Mouse (Mus musculus) liver, embryonic 15.5 days (tissue): ENCODE results near the gene Tepp. TPM values are rescaled to one million over a fixed set of nuclear protein-coding genes. Genes with fewer than 3 reads are reported as not detected.

Experiments
- ATAC-seq: fragments of 200-750 bp; cut with Nextera tagmentation; 2 replicates; pipeline ENCODE4 v1.8.0; 2017; ENCODE audit warnings: moderate number of reproducible peaks, mild to moderate bottlenecking, moderate library complexity; ENCODE audit not compliant: insufficient read depth
- H3K27ac ChIP-seq: fragments of 300-500 bp; sonication (generic); replicated peaks from 2 replicates; pipeline ENCODE4 v1.5.1; 2015; ENCODE audit warnings: mild to moderate bottlenecking, inconsistent platforms
- H3K27me3 ChIP-seq: fragments of 300-500 bp; sonication (generic); 2 replicates; pipeline ENCODE4 v1.6.1; 2015; ENCODE audit warnings: mild to moderate bottlenecking, inconsistent platforms
- H3K36me3 ChIP-seq: fragments of 300-500 bp; sonication (generic); replicated peaks from 2 replicates; pipeline ENCODE4 v1.6.1; 2015; ENCODE audit warnings: moderate library complexity, mild to moderate bottlenecking, inconsistent platforms
- H3K4me1 ChIP-seq: fragments of 300-500 bp; sonication (generic); replicated peaks from 2 replicates; pipeline ENCODE4 v1.6.1; 2015; ENCODE audit warnings: inconsistent platforms
- H3K4me2 ChIP-seq: fragments of 300-500 bp; sonication (generic); 2 replicates; pipeline ENCODE4 v1.6.1; 2015; ENCODE audit warnings: moderate library complexity, mild to moderate bottlenecking, inconsistent platforms
- H3K4me3 ChIP-seq: fragments of 300-500 bp; sonication (generic); replicated peaks from 2 replicates; pipeline ENCODE4 v1.5.1; 2015; ENCODE audit warnings: mild to moderate bottlenecking, inconsistent platforms
- H3K9ac ChIP-seq: fragments of 300-500 bp; sonication (generic); 2 replicates; pipeline ENCODE4 v1.6.1; 2015; ENCODE audit warnings: moderate library complexity, mild to moderate bottlenecking, inconsistent platforms
- H3K9me3 ChIP-seq: fragments of 300-500 bp; sonication (generic); replicated peaks from 2 replicates; pipeline ENCODE4 v1.6.1; 2016; ENCODE audit warnings: inconsistent platforms
- WGBS: fragments of 180-500 bp; shearing (Covaris S2); methylation state at CpG from one replicate; pipeline ENCODE4 v1.1.7; 2015; ENCODE audit warnings: mixed read lengths; ENCODE audit not compliant: insufficient replicate concordance; 5-methylcytosine and 5-hydroxymethylcytosine counted together
- polyA plus RNA-seq: library from polyadenylated mRNA; unstranded; fragments of >200 nt; fragmentation: Nextera tagmentation; extraction: Ambion mirVana; gene quantifications from 2 replicates; pipeline ENCODE4 v1.2.1, GENCODE M21; 2015

Tepp gene
- not detected in 2 replicates for polyA plus RNA-seq

DNA sequence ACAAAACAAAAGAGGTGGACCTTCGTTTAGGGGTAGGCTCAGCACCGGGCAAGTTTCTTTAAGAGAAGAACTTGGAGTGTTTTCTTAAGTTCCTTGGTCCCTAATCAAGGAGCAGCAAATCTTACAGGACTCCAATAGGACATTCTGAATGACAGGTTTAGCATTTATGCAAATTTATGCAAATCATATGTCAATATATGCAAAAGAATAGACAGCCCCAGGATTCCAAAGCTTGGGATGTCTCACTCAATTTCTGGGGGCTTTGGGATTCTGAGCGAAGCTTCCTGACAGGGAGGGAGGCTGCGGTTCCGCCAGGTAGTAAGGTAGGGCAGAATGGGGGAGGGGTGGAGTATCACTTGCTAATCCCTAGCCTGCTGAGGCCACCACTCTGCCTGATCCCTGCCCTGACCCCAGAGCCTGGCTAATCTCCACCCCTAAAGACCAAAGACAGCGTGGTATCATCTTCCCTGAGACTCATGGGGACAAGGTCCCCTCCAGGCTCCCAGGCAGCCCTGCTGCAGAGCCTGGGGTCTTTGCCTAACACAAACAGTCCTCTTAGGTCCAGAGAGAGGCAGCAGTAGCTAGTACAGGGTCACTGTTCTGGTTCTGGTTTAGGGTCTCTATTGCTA, at the start of gene Tepp:
Gene Tepp, plus strand, starts transcription at position 225 of the 629 bp plus-strand sequence.
- Histone ChIP-seq H3K27me3 (no peaks in the 10 kb centered on the region), H3K27ac (no peak within 1 kb of the TSS), H3K9ac (no peak within 1 kb of the TSS), H3K9me3 (no peaks in the 10 kb centered on the region), H3K4me3 (no peak within 1 kb of the TSS), H3K4me1 (no peaks in the 10 kb centered on the region), H3K36me3 (no peaks in the 10 kb centered on the region), H3K4me2 (no peak within 1 kb of the TSS)
- ATAC-seq: no peak
- 35% methylated on average over 6 of the region's 6 CpGs for WGBS

GRCm38 (mm10) chr8:95262181-95262580, 48.2 kb upstream of the Tepp start:
- 51% methylated on average over 2 of the region's 2 CpGs for WGBS
- Histone ChIP-seq H3K36me3 (no peaks in the 10 kb centered on the region), H3K9me3 (no peaks in the 10 kb centered on the region), H3K4me1 (no peaks in the 10 kb centered on the region), H3K9ac (no peak overlapping the region), H3K27me3 (no peaks in the 10 kb centered on the region), H3K4me3 (no peak overlapping the region), H3K27ac (no peak overlapping the region), H3K4me2 (no peak overlapping the region)
- no peak for ATAC-seq

GRCm38 (mm10) chr8:95270501-95270900, 39.9 kb upstream of the Tepp start:
- H3K9ac ChIP-seq: no peak overlapping the region
- 66% methylated on average over 12 of the region's 12 CpGs for WGBS
- H3K36me3 ChIP-seq: no peaks in the 10 kb centered on the region
- H3K4me3 ChIP-seq: no peak overlapping the region
- no peaks in the 10 kb centered on the region for H3K9me3 ChIP-seq
- H3K27ac ChIP-seq: no peak overlapping the region
- H3K4me2 ChIP-seq: no peak overlapping the region
- no peaks in the 10 kb centered on the region for H3K27me3 ChIP-seq
- no peaks in the 10 kb centered on the region for H3K4me1 ChIP-seq
- no peak for ATAC-seq

- Histone ChIP-seq H3K36me3 (no peaks in the 10 kb centered on the region), H3K9ac (no peak overlapping the region), H3K27ac (no peak overlapping the region), H3K27me3 (no peaks in the 10 kb centered on the region), H3K4me3 (no peak overlapping the region), H3K4me2 (no peak overlapping the region), H3K4me1 (no peaks in the 10 kb centered on the region), H3K9me3 (no peaks in the 10 kb centered on the region)
- WGBS: 21% methylated on average over 4 of the region's 4 CpGs
- no peak for ATAC-seq
Observed at GRCm38 (mm10) chr8:95271841-95272240, 38.5 kb upstream of the Tepp start.

GRCm38 (mm10) chr8:95272871-95273270, 37.5 kb upstream of the Tepp start:
- ATAC-seq: no peak
- Histone ChIP-seq H3K36me3 (no peaks in the 10 kb centered on the region), H3K4me1 (no peaks in the 10 kb centered on the region), H3K27ac (no peak overlapping the region), H3K4me2 (no peak overlapping the region), H3K9ac (no peak overlapping the region), H3K4me3 (no peak overlapping the region), H3K9me3 (no peaks in the 10 kb centered on the region), H3K27me3 (no peaks in the 10 kb centered on the region)
- 33% methylated on average over 2 of the region's 2 CpGs for WGBS

- H3K36me3 ChIP-seq: no peaks in the 10 kb centered on the region
- 61% methylated on average over 5 of the region's 5 CpGs for WGBS
- no peak overlapping the region for H3K4me3 ChIP-seq
- H3K9me3 ChIP-seq: no peaks in the 10 kb centered on the region
- H3K4me2 ChIP-seq: no peak overlapping the region
- H3K27me3 ChIP-seq: no peaks in the 10 kb centered on the region
- H3K4me1 ChIP-seq: no peaks in the 10 kb centered on the region
- ATAC-seq: no peak
- H3K27ac ChIP-seq: no peak overlapping the region
- H3K9ac ChIP-seq: no peak overlapping the region
Observed at GRCm38 (mm10) chr8:95281493-95281892, 28.9 kb upstream of the Tepp start.

GRCm38 (mm10) chr8:95289066-95289650, 21.2 kb upstream of the Tepp start:
- Histone ChIP-seq H3K36me3 (no peaks in the 10 kb centered on the region), H3K4me1 (no peaks in the 10 kb centered on the region), H3K9ac (no peak overlapping the region), H3K4me3 (no peak overlapping the region), H3K27me3 (no peaks in the 10 kb centered on the region), H3K9me3 (no peaks in the 10 kb centered on the region), H3K4me2 (no peak overlapping the region), H3K27ac (no peak overlapping the region)
- no peak for ATAC-seq
- 30% methylated on average over 6 of the region's 6 CpGs for WGBS

GRCm38 (mm10) chr8:95293172-95293571, 17.2 kb upstream of the Tepp start:
- ATAC-seq: no peak
- Histone ChIP-seq H3K4me1 (no peaks in the 10 kb centered on the region), H3K9ac (no peak overlapping the region), H3K36me3 (no peaks in the 10 kb centered on the region), H3K27me3 (no peaks in the 10 kb centered on the region), H3K4me3 (no peak overlapping the region), H3K27ac (no peak overlapping the region), H3K4me2 (no peak overlapping the region), H3K9me3 (no peaks in the 10 kb centered on the region)
- WGBS: 39% methylated on average over 11 of the region's 11 CpGs

GRCm38 (mm10) chr8:95293891-95294290, 16.5 kb upstream of the Tepp start:
- no peak for ATAC-seq

DNA sequence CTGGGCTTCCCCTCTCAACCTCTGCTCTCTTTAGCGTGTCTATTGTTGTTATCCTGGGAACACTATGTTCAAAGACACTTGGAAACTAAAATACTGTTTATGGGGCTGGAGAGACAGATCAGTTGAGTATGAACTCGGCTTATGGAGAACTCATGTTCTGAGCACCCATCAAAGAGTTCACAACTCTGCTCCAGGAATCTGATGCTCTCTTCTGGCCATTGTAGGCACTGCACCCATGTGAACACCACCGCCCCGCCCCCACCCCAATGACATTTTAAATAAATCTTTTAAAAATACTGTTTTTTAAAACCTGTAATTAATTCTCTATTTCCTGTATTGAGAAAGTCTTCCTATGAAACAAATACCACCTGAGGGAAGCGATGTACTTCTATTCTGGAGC, 8.0 kb upstream of the Tepp start:
- H3K27ac ChIP-seq: no peak overlapping the region
- ATAC-seq: no peak
- no peaks in the 10 kb centered on the region for H3K36me3 ChIP-seq
- no peak overlapping the region for H3K4me3 ChIP-seq
- H3K4me1 ChIP-seq: no peaks in the 10 kb centered on the region
- no peaks in the 10 kb centered on the region for H3K27me3 ChIP-seq
- H3K4me2 ChIP-seq: no peak overlapping the region
- no peak overlapping the region for H3K9ac ChIP-seq
- H3K9me3 ChIP-seq: no peaks in the 10 kb centered on the region
- WGBS: 8% methylated on average over 5 of the region's 5 CpGs

More at GRCm38 (mm10) chr8:95293891-95294290, 16.5 kb upstream of the Tepp start:
- H3K9ac ChIP-seq: no peak overlapping the region
- H3K4me2 ChIP-seq: no peak overlapping the region
- no peaks in the 10 kb centered on the region for H3K4me1 ChIP-seq
- no peak overlapping the region for H3K27ac ChIP-seq
- H3K27me3 ChIP-seq: no peaks in the 10 kb centered on the region
- WGBS: 57% methylated on average over 7 of the region's 7 CpGs
- H3K9me3 ChIP-seq: no peaks in the 10 kb centered on the region
- H3K36me3 ChIP-seq: no peaks in the 10 kb centered on the region
- H3K4me3 ChIP-seq: no peak overlapping the region

DNA sequence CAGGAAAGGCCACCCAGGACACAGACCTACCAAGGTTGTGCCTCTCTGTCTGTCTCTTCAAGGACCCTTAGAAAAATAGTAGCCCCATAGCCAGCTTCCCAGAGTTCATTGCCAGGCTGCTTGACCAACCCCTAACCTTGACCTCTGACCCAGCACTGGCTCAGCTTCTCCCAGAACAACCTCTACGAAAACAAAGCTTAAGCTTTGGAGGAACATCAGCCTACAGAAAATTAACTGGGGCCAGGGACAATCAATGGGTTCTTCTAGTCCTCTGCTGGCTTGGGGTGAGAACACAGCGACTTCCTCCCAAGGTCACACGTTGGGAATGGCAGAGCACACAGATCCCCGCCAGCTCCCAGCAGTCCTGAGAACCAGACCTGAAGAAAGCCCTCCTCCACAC, 4.8 kb upstream of the Tepp start:
- H3K4me1 ChIP-seq: no peaks in the 10 kb centered on the region
- no peak overlapping the region for H3K27ac ChIP-seq
- H3K27me3 ChIP-seq: no peaks in the 10 kb centered on the region
- no peak overlapping the region for H3K4me3 ChIP-seq
- 42% methylated on average over 4 of the region's 4 CpGs for WGBS
- no peak overlapping the region for H3K9ac ChIP-seq
- H3K9me3 ChIP-seq: no peaks in the 10 kb centered on the region
- no peak overlapping the region for H3K4me2 ChIP-seq
- no peaks in the 10 kb centered on the region for H3K36me3 ChIP-seq
- no peak for ATAC-seq

- Histone ChIP-seq H3K9me3 (no peaks in the 10 kb centered on the region), H3K9ac (no peak within 1 kb of the TSS), H3K36me3 (no peaks in the 10 kb centered on the region), H3K4me3 (no peak within 1 kb of the TSS), H3K27me3 (no peaks in the 10 kb centered on the region), H3K27ac (no peak within 1 kb of the TSS), H3K4me1 (no peaks in the 10 kb centered on the region), H3K4me2 (no peak within 1 kb of the TSS)
- 34% methylated on average over 6 of the region's 6 CpGs for WGBS
- no peak for ATAC-seq
Observed at GRCm38 (mm10) chr8:95306431-95306830, 3.9 kb upstream of the Tepp start, which contains the start of gene Cngb1. Cngb1 (minus strand) TSS chr8:95306585.
